Mouse (Mus musculus): ENCODE measurements around the gene Maml3. TPM values are rescaled to one million over a fixed set of nuclear protein-coding genes. Genes with fewer than 3 reads are reported as not detected.

Gene Maml3
- polyA plus RNA-seq, 1 experiment = 2.2 TPM

DNA sequence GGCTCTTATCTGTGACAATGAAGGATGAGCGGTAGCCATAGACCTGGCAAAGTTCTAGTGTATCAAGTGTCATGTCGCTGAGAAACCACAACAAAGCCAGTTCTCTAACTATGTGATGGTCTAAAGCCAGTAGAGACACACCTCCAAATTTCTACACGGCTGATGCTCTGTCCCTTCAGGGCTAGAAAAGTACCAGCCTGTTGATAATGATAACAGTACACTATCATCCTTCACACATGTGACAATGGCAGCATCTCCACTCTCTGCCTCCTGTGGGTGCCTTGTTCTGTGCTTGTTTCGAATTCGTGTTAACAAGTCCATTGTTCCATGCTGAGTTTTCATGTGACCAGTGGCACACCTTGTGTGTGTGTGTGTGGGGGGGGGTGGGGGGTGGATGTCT is 180.2 kb downstream of the Maml3 start:
- Histone ChIP-seq H3K4me3 (ENCODE audit: insufficient read depth, poor library complexity, severe bottlenecking) (no peak overlapping the region), H3K79me3 (ENCODE audit: low read depth) (no peaks in the 10 kb centered on the region), H3K27me3 (ENCODE audit: control insufficient read depth, insufficient read depth, insufficient read length) (no peaks in the 10 kb centered on the region), H3K36me3 (ENCODE audit: control insufficient read depth, insufficient read depth) (no peaks in the 10 kb centered on the region), H3K79me2 (ENCODE audit: control insufficient read depth, insufficient read depth) (no peaks in the 10 kb centered on the region), H3ac (ENCODE audit: control insufficient read depth, insufficient read length, low read depth) (no peak overlapping the region)
- TF ChIP-seq MYOG (IDR thresholded peaks at IDR 0.05; ENCODE audit: control insufficient read depth, extremely low read depth, insufficient read length) (no peak), USF1 (IDR thresholded peaks at IDR 0.05; ENCODE audit: low read depth) (no peak), MYOD1 (IDR thresholded peaks at IDR 0.05; ENCODE audit: control insufficient read depth, insufficient read length, low read depth) (no peak), MAX (IDR thresholded peaks at IDR 0.05) (no peak), CEBPB (IDR thresholded peaks at IDR 0.05; ENCODE audit: low read depth) (no peak), FOSL1 (IDR thresholded peaks at IDR 0.05; ENCODE audit: insufficient read depth, low read length, poor library complexity, severe bottlenecking) (no peak), CTCF (IDR thresholded peaks at IDR 0.05; ENCODE audit: control insufficient read depth, insufficient read depth, insufficient read length) (no peak)

DNA sequence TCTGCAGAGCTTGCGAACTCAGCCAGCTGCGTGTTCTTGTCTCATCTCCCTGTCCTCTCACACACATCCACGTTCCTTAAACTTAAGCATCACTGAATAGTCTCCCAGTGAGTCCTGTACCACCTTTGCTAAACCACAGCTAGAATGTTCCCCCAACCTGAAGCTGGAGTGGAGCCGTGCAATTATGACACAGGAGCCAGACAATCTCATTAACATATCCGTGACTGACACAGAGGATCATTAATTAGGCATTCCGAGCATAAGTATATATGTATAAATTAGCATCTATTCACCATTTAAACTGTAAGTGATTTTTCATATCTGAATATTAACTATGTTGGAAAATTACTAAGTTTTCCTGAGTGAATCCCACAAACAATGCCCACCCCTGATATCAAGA is 181.1 kb downstream of the Maml3 start:
- TF ChIP-seq USF1 (IDR thresholded peaks at IDR 0.05; ENCODE audit: low read depth) = no peak
- TF ChIP-seq CEBPB (IDR thresholded peaks at IDR 0.05; ENCODE audit: low read depth) = no peak
- TF ChIP-seq MAX (IDR thresholded peaks at IDR 0.05) = no peak
- TF ChIP-seq FOSL1 (IDR thresholded peaks at IDR 0.05; ENCODE audit: insufficient read depth, low read length, poor library complexity, severe bottlenecking) = no peak
- no peak for TF ChIP-seq MYOD1 (IDR thresholded peaks at IDR 0.05; ENCODE audit: control insufficient read depth, insufficient read length, low read depth)
- no peak for TF ChIP-seq CTCF (IDR thresholded peaks at IDR 0.05; ENCODE audit: control insufficient read depth, insufficient read depth, insufficient read length)
- no peak for TF ChIP-seq MYOG (IDR thresholded peaks at IDR 0.05; ENCODE audit: control insufficient read depth, extremely low read depth, insufficient read length)
- no peaks in the 10 kb centered on the region for H3K27me3 ChIP-seq (ENCODE audit: control insufficient read depth, insufficient read depth, insufficient read length)
- no peaks in the 10 kb centered on the region for H3K79me3 ChIP-seq (ENCODE audit: low read depth)
- no peaks in the 10 kb centered on the region for H3K36me3 ChIP-seq (ENCODE audit: control insufficient read depth, insufficient read depth)
- no peaks in the 10 kb centered on the region for H3K79me2 ChIP-seq (ENCODE audit: control insufficient read depth, insufficient read depth)
- no peak overlapping the region for H3K4me3 ChIP-seq (ENCODE audit: insufficient read depth, poor library complexity, severe bottlenecking)
- no peak overlapping the region for H3ac ChIP-seq (ENCODE audit: control insufficient read depth, insufficient read length, low read depth)

DNA sequence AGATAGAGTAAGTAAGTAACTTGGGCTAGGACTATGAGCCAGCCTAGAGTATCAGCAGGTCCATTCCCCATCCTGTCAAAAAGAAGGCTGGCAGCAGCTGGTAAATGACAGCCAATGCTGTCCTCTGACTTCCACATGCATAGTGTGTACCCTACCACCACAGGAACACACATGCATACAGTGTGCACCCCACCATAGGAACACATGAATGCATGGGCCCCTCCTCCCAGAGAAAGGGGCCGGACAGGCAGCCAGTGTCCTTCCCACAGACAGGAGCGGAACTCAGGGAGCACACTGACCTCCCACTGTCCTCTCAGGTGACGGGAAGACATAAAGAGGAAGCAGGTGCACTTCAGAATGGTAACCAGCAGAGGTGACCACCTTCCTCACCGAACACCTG is 188.0 kb downstream of the Maml3 start:
- Histone ChIP-seq H3K27me3 (ENCODE audit: control insufficient read depth, insufficient read depth, insufficient read length) (no peaks in the 10 kb centered on the region), H3ac (ENCODE audit: control insufficient read depth, insufficient read length, low read depth) (no peak overlapping the region), H3K79me3 (ENCODE audit: low read depth) (no peaks in the 10 kb centered on the region), H3K79me2 (ENCODE audit: control insufficient read depth, insufficient read depth) (no peaks in the 10 kb centered on the region), H3K36me3 (ENCODE audit: control insufficient read depth, insufficient read depth) (no peaks in the 10 kb centered on the region), H3K4me3 (ENCODE audit: insufficient read depth, poor library complexity, severe bottlenecking) (no peak overlapping the region)
- TF ChIP-seq CEBPB (IDR thresholded peaks at IDR 0.05; ENCODE audit: low read depth) (no peak), CTCF (IDR thresholded peaks at IDR 0.05; ENCODE audit: control insufficient read depth, insufficient read depth, insufficient read length) (no peak), MYOD1 (IDR thresholded peaks at IDR 0.05; ENCODE audit: control insufficient read depth, insufficient read length, low read depth) (no peak)

DNA sequence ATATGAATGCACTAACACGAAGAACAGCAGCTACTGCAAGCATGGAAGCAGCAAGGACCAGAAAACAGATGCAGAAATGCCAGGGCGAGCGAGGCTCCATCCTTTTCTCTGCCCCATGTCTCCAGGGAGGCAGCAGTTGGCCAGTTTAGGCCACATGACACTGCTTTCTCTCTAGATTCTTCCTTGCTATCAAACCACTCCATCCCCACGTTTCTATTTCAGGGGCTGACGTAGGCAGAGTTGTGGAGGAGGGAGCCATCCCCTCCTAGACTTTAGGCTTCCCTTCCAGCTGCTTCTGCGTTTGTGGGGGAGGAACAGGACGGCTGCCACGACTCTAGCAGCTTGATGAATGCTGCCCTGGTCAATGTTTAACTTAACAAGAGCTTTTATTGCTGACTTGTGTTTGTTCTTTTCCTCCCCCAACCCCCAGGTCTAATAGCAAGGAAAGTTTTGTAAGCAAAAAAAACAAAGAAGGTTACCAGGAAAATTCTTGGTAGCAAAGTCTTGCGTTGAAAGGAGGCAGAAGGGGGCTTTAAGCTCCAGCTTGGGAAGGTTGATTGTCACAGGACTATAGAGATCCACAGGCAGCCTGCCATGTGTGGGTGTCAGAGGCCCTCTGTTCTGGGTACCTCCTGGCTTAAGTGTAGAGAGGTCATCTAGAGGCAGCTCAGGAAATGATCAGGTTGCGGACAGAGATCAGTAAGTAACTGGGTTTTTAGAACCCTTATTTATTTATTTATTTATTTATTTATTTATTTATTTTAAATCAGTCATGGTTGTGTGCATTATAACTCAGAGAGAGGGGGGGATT is 188.6 kb downstream of the Maml3 start:
- H3K36me3 ChIP-seq (ENCODE audit: control insufficient read depth, insufficient read depth) = no peaks in the 10 kb centered on the region
- no peaks in the 10 kb centered on the region for H3K27me3 ChIP-seq (ENCODE audit: control insufficient read depth, insufficient read depth, insufficient read length)
- H3K79me2 ChIP-seq (ENCODE audit: control insufficient read depth, insufficient read depth) = no peaks in the 10 kb centered on the region
- TF ChIP-seq USF1 (IDR thresholded peaks at IDR 0.05; ENCODE audit: low read depth) = peak; percentile 40
- TF ChIP-seq MYOG (IDR thresholded peaks at IDR 0.05; ENCODE audit: control insufficient read depth, extremely low read depth, insufficient read length) = no peak
- H3K79me3 ChIP-seq (ENCODE audit: low read depth) = no peaks in the 10 kb centered on the region
- no peak overlapping the region for H3K4me3 ChIP-seq (ENCODE audit: insufficient read depth, poor library complexity, severe bottlenecking)
- H3ac ChIP-seq (ENCODE audit: control insufficient read depth, insufficient read length, low read depth) = no peak overlapping the region

DNA sequence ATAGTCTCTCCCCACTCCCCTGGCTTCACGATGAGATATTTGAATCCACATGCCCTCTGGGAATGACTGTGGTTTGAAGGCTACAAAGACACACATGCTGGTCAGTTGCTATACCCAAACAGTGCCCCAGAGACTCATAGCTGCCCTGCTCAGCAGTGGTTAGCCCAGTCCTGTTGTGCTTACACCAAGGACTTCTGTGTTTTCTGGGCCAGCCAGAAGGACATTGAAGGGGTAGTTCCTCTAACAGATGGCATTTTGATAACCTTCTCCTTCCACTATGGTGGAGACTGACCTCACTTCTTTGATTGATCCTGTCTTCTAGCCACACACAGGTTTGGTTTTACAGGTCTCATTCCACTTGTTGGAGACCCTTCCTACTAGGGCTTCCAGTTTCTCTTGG is 189.5 kb downstream of the Maml3 start:
- H3K79me3 ChIP-seq (ENCODE audit: low read depth) = no peaks in the 10 kb centered on the region
- H3ac ChIP-seq (ENCODE audit: control insufficient read depth, insufficient read length, low read depth) = no peak overlapping the region
- no peaks in the 10 kb centered on the region for H3K27me3 ChIP-seq (ENCODE audit: control insufficient read depth, insufficient read depth, insufficient read length)
- H3K4me3 ChIP-seq (ENCODE audit: insufficient read depth, poor library complexity, severe bottlenecking) = no peak overlapping the region
- no peaks in the 10 kb centered on the region for H3K79me2 ChIP-seq (ENCODE audit: control insufficient read depth, insufficient read depth)
- H3K36me3 ChIP-seq (ENCODE audit: control insufficient read depth, insufficient read depth) = no peaks in the 10 kb centered on the region
- no peak for TF ChIP-seq CEBPB (IDR thresholded peaks at IDR 0.05; ENCODE audit: low read depth)
- TF ChIP-seq MYOD1 (IDR thresholded peaks at IDR 0.05; ENCODE audit: control insufficient read depth, insufficient read length, low read depth) = no peak
- TF ChIP-seq MAX (IDR thresholded peaks at IDR 0.05) = no peak
- TF ChIP-seq USF1 (IDR thresholded peaks at IDR 0.05; ENCODE audit: low read depth) = no peak
- no peak for TF ChIP-seq CTCF (IDR thresholded peaks at IDR 0.05; ENCODE audit: control insufficient read depth, insufficient read depth, insufficient read length)
- no peak for TF ChIP-seq FOSL1 (IDR thresholded peaks at IDR 0.05; ENCODE audit: insufficient read depth, low read length, poor library complexity, severe bottlenecking)
- no peak for TF ChIP-seq MYOG (IDR thresholded peaks at IDR 0.05; ENCODE audit: control insufficient read depth, extremely low read depth, insufficient read length)

DNA sequence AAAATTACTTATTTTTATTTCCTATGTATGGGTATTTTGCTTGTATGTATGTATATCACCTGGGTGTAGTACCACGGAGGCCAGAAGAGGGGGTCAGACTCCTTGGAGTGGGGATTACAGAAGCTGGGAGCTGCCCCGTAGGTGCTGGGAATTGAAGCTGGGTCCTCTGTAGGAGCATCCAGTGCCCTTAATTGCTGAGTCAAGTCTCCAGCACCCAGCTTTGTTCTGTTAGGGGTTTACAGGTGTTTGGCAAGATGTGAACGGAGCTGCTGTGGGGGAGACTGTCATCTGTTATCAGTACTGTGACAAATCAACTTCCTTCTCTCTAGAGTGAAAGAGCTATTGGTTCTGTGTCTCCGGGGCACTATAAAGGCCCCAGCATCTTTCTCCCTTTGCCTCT is 190.0 kb downstream of the Maml3 start:
- no peak for TF ChIP-seq MYOD1 (IDR thresholded peaks at IDR 0.05; ENCODE audit: control insufficient read depth, insufficient read length, low read depth)
- TF ChIP-seq CEBPB (IDR thresholded peaks at IDR 0.05; ENCODE audit: low read depth) = no peak
- no peak for TF ChIP-seq MYOG (IDR thresholded peaks at IDR 0.05; ENCODE audit: control insufficient read depth, extremely low read depth, insufficient read length)
- no peak for TF ChIP-seq CTCF (IDR thresholded peaks at IDR 0.05; ENCODE audit: control insufficient read depth, insufficient read depth, insufficient read length)
- no peak for TF ChIP-seq FOSL1 (IDR thresholded peaks at IDR 0.05; ENCODE audit: insufficient read depth, low read length, poor library complexity, severe bottlenecking)
- Histone ChIP-seq H3K27me3 (ENCODE audit: control insufficient read depth, insufficient read depth, insufficient read length) (no peaks in the 10 kb centered on the region), H3K36me3 (ENCODE audit: control insufficient read depth, insufficient read depth) (no peaks in the 10 kb centered on the region), H3K79me3 (ENCODE audit: low read depth) (no peaks in the 10 kb centered on the region), H3ac (ENCODE audit: control insufficient read depth, insufficient read length, low read depth) (no peak overlapping the region), H3K4me3 (ENCODE audit: insufficient read depth, poor library complexity, severe bottlenecking) (no peak overlapping the region), H3K79me2 (ENCODE audit: control insufficient read depth, insufficient read depth) (no peaks in the 10 kb centered on the region)

Data from C2C12 (cell line).